Mouse (Mus musculus) left cerebral cortex, postnatal 10 days (tissue): Measurements from ENCODE around the gene Camk2b. TPM values are rescaled to one million over a fixed set of nuclear protein-coding genes. Genes with fewer than 3 reads are reported as not detected.

ENCODE experiments used
- DNase-seq, 2 experiments: peaks; one replicate each; pipeline ENCODE4 v3.0.0; 2021 to 2022; ENCODE audit warnings: low spot score in 2 of 2, mixed read lengths in 1 of 2; ENCODE audit errors: extremely low spot score in 1 of 2
- intact Hi-C: fragments of 180-260 bp; cut with DNase I; formaldehyde crosslinking; loops from one replicate; pipeline ENCODE4 v1.15.1; 2025
- total RNA-seq, 2 experiments: library from RNA; stranded (reverse); gene quantifications; 2 replicates each; pipeline ENCODE4 v1.2.3; 2021

The Camk2b gene
- total RNA-seq, 2 experiments from 2014 or later, result 768 to 793 TPM

GRCm38 (mm10) chr11:5924699-5925098 lies 141.5 kb downstream of the Camk2b start:
- DNase-seq, result no peak
- intact Hi-C loops, result no loop called here

DNA sequence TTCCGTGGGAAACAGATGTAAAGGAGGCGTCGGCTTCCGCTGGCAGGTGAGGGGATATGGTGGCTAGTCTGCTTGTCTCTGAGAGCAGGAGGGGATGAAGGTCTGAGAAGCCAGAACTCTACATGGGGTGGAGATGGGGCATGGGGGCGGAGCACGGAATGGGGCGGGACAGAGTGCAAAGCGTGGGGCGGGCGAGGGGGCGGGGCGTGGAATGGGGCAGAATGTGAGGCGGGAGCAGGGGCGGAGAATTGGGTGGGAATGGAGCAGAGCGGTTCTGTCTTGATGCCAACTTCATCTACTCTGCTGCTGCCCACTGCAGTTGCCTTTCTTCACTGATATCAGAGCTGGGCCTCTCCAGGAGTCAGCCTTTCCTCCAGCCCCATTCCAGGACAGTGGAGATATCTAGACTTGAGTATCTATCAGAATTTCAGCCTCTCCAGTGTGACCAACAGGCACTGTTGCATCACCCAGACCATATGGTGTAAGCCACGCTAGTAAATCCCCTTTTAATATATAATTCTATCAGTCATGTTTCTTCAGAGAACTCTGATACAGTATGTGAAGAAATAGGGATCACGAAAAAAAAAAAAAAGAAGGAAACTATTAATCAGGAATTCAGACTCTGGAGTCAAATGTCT lies 145.7 kb downstream of the Camk2b start:
- intact Hi-C loops, result no loop called here
- DNase-seq, result no peak

Other genes starting within 250 kb of the Camk2b start
- gene Polm, start 228.3 kb downstream of the Camk2b start, total RNA-seq, result 1 to 10 TPM; 8.5 to 8.7 TPM
- 10 to 100 TPM; 14.8 to 16.0 TPM for gene Aebp1, start 204.4 kb downstream of the Camk2b start, total RNA-seq
- gene Pold2, start 188.1 kb downstream of the Camk2b start, total RNA-seq, result 10 to 100 TPM; 21.1 to 22.0 TPM
- not detected for gene Myl7, start 167.6 kb downstream of the Camk2b start, total RNA-seq
- 1 to 10 TPM; 1.1 to 1.4 TPM for gene Gck, start 116.3 kb downstream of the Camk2b start, total RNA-seq
- 100 to 1,000 TPM; 130 to 133 TPM for gene Ykt6, start 110.7 kb downstream of the Camk2b start, total RNA-seq
- gene A730071L15Rik, start 133.7 kb upstream of the Camk2b start, total RNA-seq, result not detected
- gene Nudcd3, start 134.1 kb upstream of the Camk2b start, total RNA-seq, result 100 to 1,000 TPM; 125 to 131 TPM
- under 1 TPM; 0.41 to 0.49 TPM for gene Npc1l1, start 163.8 kb upstream of the Camk2b start, total RNA-seq
- 10 to 100 TPM; 44.6 to 51.0 TPM for gene Ddx56, start 201.4 kb upstream of the Camk2b start, total RNA-seq
- gene Tmed4, start 208.5 kb upstream of the Camk2b start, total RNA-seq, result 10 to 100 TPM; 65.8 to 66.0 TPM
- gene Ogdh, start 225.3 kb upstream of the Camk2b start, total RNA-seq, result 100 to 1,000 TPM; 230 to 235 TPM